Mouse (Mus musculus) gonadal fat pad, adult 2 months (tissue): ENCODE measurements around the gene Ctrc. TPM values are rescaled to one million over a fixed set of nuclear protein-coding genes. Genes with fewer than 3 reads are reported as not detected.
"Not testable (repeated sequence)": the region's sequence is repeated elsewhere in the genome, so short reads cannot be mapped to it uniquely, and the experiment has no call there.

Source experiments
- DNase-seq: peaks from one replicate; pipeline ENCODE4 v3.0.0-alpha.2; 2012; ENCODE audit warnings: low read depth
- polyA plus RNA-seq: library from polyadenylated mRNA; depleted of rRNA; stranded (reverse); fragments of >200 nt; gene quantifications from 2 replicates; pipeline ENCODE4 v1.2.3, GENCODE M21; 2012; rRNA removed

Ctrc gene
- polyA plus RNA-seq, 1 experiment: 1.6 TPM

GRCm38 (mm10) chr4:141787046-141787445, 59.1 kb downstream of the Ctrc start:
- DNase-seq: no peak

- DNase-seq: no peak
Observed at GRCm38 (mm10) chr4:141786141-141786540, 60.0 kb downstream of the Ctrc start.

DNA sequence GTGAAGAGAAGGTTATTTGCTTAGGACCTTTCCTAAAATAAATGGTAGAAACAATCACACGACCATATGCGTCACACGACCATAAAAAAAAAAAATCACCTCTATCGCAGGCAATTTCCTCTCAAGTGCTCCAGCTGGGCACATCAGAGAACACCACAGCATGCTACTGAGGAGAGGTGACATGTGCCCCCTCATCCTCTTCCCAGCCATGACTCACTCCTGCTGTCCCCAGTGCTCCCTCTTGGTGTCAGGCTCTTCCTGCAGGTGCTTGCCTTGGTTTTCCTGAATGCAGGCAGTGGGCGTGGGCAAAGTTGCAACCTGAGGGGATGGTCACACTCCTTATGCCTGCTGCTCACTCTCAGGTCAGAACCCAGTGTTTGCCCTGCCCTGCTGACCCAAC, 61.3 kb downstream of the Ctrc start:
- DNase-seq: no peak

GRCm38 (mm10) chr4:141781201-141781985, 64.8 kb downstream of the Ctrc start:
- no peak for DNase-seq

GRCm38 (mm10) chr4:141779828-141780227, 66.3 kb downstream of the Ctrc start:
- DNase-seq: no peak

DNA sequence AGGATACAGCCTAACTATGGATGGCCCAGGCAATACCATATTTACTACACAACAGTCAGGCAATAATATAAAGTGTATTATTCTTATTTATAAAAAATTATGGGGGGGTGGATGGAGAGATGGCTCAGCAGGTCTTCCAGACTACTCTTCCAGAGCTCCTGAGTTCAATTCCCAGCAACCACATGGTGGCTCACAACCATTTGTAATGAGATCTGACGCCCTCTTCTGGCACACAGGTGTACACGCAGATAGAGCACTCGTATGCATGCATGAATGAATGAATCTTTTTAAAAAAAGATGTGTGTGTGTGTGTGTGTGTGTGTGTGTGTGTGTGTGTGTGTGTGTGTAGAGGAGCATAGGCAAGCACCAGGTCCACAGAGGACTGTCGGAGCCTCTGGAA, 73.1 kb downstream of the Ctrc start:
- not testable (repeated sequence) for DNase-seq

- no peak for DNase-seq
Observed at GRCm38 (mm10) chr4:141771823-141772222, 74.3 kb downstream of the Ctrc start.

DNA sequence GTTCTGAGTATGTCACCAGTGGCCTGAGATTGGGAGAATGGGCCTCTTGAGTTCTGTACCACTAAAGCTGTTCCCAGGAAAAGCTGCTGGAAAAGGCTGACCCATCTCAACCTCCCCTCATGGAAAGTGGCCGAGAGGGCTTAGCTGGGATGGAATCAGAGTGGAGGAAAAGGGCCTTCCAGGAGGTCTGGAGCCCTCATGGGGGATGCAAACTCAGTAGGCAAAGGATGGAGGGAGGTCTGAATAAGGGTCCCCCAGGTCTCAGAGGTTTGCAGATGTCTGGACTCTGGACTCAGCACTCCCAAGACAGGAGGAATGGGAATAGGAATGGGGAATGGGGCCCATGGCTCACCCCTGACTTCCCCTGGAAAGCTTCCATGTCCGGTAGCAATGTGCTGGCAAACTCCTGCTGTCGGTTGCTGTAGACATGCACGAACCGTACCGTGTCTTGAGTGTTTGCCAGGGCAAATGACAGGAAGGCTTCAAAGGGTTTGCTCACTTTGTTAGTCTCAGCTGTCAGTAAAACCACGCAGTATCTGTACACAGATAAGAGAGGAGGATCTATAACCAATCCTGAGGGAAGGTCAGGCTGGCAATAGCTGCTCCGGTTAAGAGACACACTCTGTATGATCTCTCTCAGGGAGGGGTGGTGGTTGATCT, 76.5 kb downstream of the Ctrc start:
- no peak for DNase-seq

GRCm38 (mm10) chr4:141767353-141768036, 78.7 kb downstream of the Ctrc start:
- peak; percentile 54 for DNase-seq

GRCm38 (mm10) chr4:141766668-141767352, 79.3 kb downstream of the Ctrc start:
- DNase-seq: no peak

- no peak for DNase-seq
Observed at GRCm38 (mm10) chr4:141766316-141766667, 79.9 kb downstream of the Ctrc start.

- no peak for DNase-seq
Observed at GRCm38 (mm10) chr4:141765008-141765407, 81.2 kb downstream of the Ctrc start.

Other genes starting within 250 kb of the Ctrc start
- gene Fblim1, start 240.3 kb downstream of the Ctrc start, polyA plus RNA-seq: 35.0 and 35.2 TPM in 2 replicates
- 0.46 and 0.92 TPM in 2 replicates for gene Tmem82, start 227.7 kb downstream of the Ctrc start, polyA plus RNA-seq
- gene Slc25a34, start 222.5 kb downstream of the Ctrc start, polyA plus RNA-seq: 1.0 and 1.1 TPM in 2 replicates
- gene Plekhm2, start 181.5 kb downstream of the Ctrc start, polyA plus RNA-seq: 54.2 and 58.2 TPM in 2 replicates
- gene Rsc1a1, start 160.8 kb downstream of the Ctrc start, polyA plus RNA-seq: 9.6 and 12.1 TPM in 2 replicates
- gene Ddi2, start 122.9 kb downstream of the Ctrc start, polyA plus RNA-seq: 12.0 and 16.3 TPM in 2 replicates
- 0.24 and 0.38 TPM in 2 replicates for gene Agmat, start 99.7 kb downstream of the Ctrc start, polyA plus RNA-seq
- 15.4 and 15.8 TPM in 2 replicates for gene Dnajc16, start 55.4 kb downstream of the Ctrc start, polyA plus RNA-seq
- gene Casp9, start 52.7 kb downstream of the Ctrc start, polyA plus RNA-seq: 29.8 and 31.4 TPM in 2 replicates
- gene Cela2a, start 20.2 kb downstream of the Ctrc start, polyA plus RNA-seq: 2.4 and 16.3 TPM in 2 replicates
- 41.2 and 43.0 TPM in 2 replicates for gene Efhd2, start 28.6 kb upstream of the Ctrc start, polyA plus RNA-seq
- 1.9 and 2.4 TPM in 2 replicates for gene Fhad1, start 168.7 kb upstream of the Ctrc start, polyA plus RNA-seq
- 79.5 and 98.3 TPM in 2 replicates for gene Tmem51, start 237.9 kb upstream of the Ctrc start, polyA plus RNA-seq